Mouse (Mus musculus) forebrain, embryonic 16.5 days (tissue): ENCODE measurements around the gene Arhgef19. TPM values are rescaled to one million over a fixed set of nuclear protein-coding genes. Genes with fewer than 3 reads are reported as not detected.

Experiments used
- polyA plus RNA-seq: library from polyadenylated mRNA; unstranded; fragments of >200 nt; fragmentation: Nextera tagmentation; extraction: Ambion mirVana; gene quantifications from 2 replicates; pipeline ENCODE4 v1.2.1, GENCODE M21; 2015

Arhgef19 gene
- polyA plus RNA-seq, 1 experiment from 2014 or later: 0.71 TPM

Other genes starting within 250 kb of the Arhgef19 start
- gene Mfap2, start 229.1 kb upstream of the Arhgef19 start, polyA plus RNA-seq: 190 and 202 TPM in 2 replicates
- gene Crocc, start 178.9 kb upstream of the Arhgef19 start, polyA plus RNA-seq: 6.2 and 6.7 TPM in 2 replicates
- gene Necap2, start 161.1 kb upstream of the Arhgef19 start, polyA plus RNA-seq: 56.6 and 57.8 TPM in 2 replicates
- 0.09 and 0.46 TPM in 2 replicates for gene Spata21, start 151.2 kb upstream of the Arhgef19 start, polyA plus RNA-seq
- gene Szrd1, start 99.7 kb upstream of the Arhgef19 start, polyA plus RNA-seq: 27.6 and 31.2 TPM in 2 replicates
- 25.4 and 27.1 TPM in 2 replicates for gene Fbxo42, start 91.6 kb upstream of the Arhgef19 start, polyA plus RNA-seq
- 8.3 and 11.0 TPM in 2 replicates for gene Rsg1, start 25.5 kb upstream of the Arhgef19 start, polyA plus RNA-seq
- gene Epha2, start 61.7 kb downstream of the Arhgef19 start, polyA plus RNA-seq: 0.92 and 1.5 TPM in 2 replicates
- 11.6 and 19.8 TPM in 2 replicates for gene Fam131c, start 128.7 kb downstream of the Arhgef19 start, polyA plus RNA-seq
- not detected in 2 replicates for gene Clcnka, start 159.2 kb downstream of the Arhgef19 start, polyA plus RNA-seq
- 0.10 TPM in 1 of 2 replicates, not detected in the other for gene Clcnkb, start 176.5 kb downstream of the Arhgef19 start, polyA plus RNA-seq
- gene Hspb7, start 181.3 kb downstream of the Arhgef19 start, polyA plus RNA-seq: not detected in 2 replicates
- not detected in 2 replicates for gene Srarp, start 196.6 kb downstream of the Arhgef19 start, polyA plus RNA-seq
- 62.0 and 64.2 TPM in 2 replicates for gene Zbtb17, start 205.2 kb downstream of the Arhgef19 start, polyA plus RNA-seq